ENCODE assay signal across 8 mouse cellular contexts in the genomic region with DNA sequence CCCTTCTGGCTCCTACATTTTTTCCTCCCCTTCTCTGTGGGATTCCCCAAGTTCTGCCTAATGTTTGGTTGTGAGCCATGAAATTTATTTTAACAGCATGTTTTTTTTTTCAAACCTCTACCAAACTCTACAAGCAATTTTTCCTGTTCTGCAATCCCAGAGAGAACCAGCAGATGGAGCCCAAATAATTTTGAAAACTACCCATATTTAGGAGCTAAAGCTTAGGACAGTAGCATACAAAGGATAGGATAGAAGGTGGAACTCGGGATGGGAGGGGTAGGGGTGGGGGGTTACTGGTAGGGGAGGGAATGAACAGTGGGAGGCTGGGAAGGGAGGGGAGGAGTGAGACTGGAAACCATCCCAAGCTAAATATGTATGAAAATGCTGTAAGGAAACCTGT. TPM values are rescaled to one million over a fixed set of nuclear protein-coding genes. Genes with fewer than 3 reads are reported as not detected.
A peak's percentile ranks its signal among the peaks of the same experiment; 100 is the strongest.
DNase-seq lines count a peak whose midpoint lies in the region; ATAC-seq lines count a peak whose summit lies in the region.

No protein-coding gene starts in this region.

- no peak for ATAC-seq in monocyte, adult 5-6 weeks (replicated peaks; ENCODE audit: insufficient number of reproducible peaks, low FRiP score, low TSS enrichment, poor library complexity, severe bottlenecking)

- intact Hi-C loops in heart, postnatal 10 days (cut with DNase I), result no loop called here
- intact Hi-C loops in heart, postnatal 25 days (cut with DNase I), result loop anchor here (10.0 kb wide), 1 partner anchor 533 kb away; no protein-coding TSS in a partner anchor

- DNase-seq in heart, postnatal 10 days, result peak; percentile 48 to 75
- no peak for DNase-seq in heart, postnatal 25 days (ENCODE audit: low spot score)
- DNase-seq in thymus, postnatal 0 days (ENCODE audit: low spot score), result peak; percentile 49
- no peak for DNase-seq in thymus, adult 18-20 months
- DNase-seq in embryo, embryonic 11 days, result peak; percentile 43
- peak; percentile 26 for DNase-seq in lung, postnatal 25 days (ENCODE audit: low spot score)
- DNase-seq in spleen, postnatal 4 days (ENCODE audit: low spot score in 2 of 2), result no peak

RNA-seq across cellular contexts. Expression of gene Cbr4, which starts 34.6 kb away (rescaled TPM):
- total RNA-seq in heart, postnatal 10 days (2021), result 10 to 100 TPM; 55.3 to 55.5 TPM
- total RNA-seq in heart, postnatal 25 days (2021), result 10 to 100 TPM; 69.8 to 80.8 TPM
- polyA plus RNA-seq in thymus, postnatal 0 days (2015; fragmentation: Nextera tagmentation; extraction: Ambion mirVana), result 47.0 and 47.5 TPM in 2 replicates
- 6.7 to 45.6 TPM (median 20.7 TPM) in 3 replicates for total RNA-seq in monocyte, adult 5-6 weeks (2017)

Comparison
In these comparisons a context has a peak if more than half of its experiments do, and no peak if none do; other contexts are left out.
1. DNase-seq: peak in heart, postnatal 10 days (2 of 2), thymus, postnatal 0 days (single experiment), embryo, embryonic 11 days (single experiment) and lung, postnatal 25 days (single experiment); none in heart, postnatal 25 days (single experiment), thymus, adult 18-20 months (0 of 2) and spleen, postnatal 4 days (0 of 2).